Mouse (Mus musculus): ENCODE measurements around the gene Gm49510. TPM values are rescaled to one million over a fixed set of nuclear protein-coding genes. Genes with fewer than 3 reads are reported as not detected.

Gene Gm49510
- polyA plus RNA-seq, 1 experiment from 2014 or later = 0.74 TPM

GRCm38 (mm10) chr15:78940325-78940724 lies 40.9 kb downstream of the Gm49510 start:
- no peak overlapping the region for H3K27ac ChIP-seq (replicated peaks)

GRCm38 (mm10) chr15:78942663-78943062 lies 43.2 kb downstream of the Gm49510 start:
- WGBS = 6% methylated on average over 9 of the region's 9 CpGs
- DNase-seq (ENCODE audit: low spot score) = peak; percentile 89
- Histone ChIP-seq H3K27ac (replicated peaks) (peak overlapping the region; percentile 78), H3K9me3 (no peaks in the 10 kb centered on the region), H3K4me3 (peak overlapping the region; percentile 53), H3K36me3 (replicated peaks) (peaks cover 46% of the 10 kb centered on the region), H3K27me3 (replicated peaks; ENCODE audit: low read depth, poor library complexity, severe bottlenecking) (peaks cover 15% of the 10 kb centered on the region), H3K4me1 (peaks cover 21% of the 10 kb centered on the region)

More at GRCm38 (mm10) chr15:78940325-78940724, 40.9 kb downstream of the Gm49510 start:
- peaks cover 61% of the 10 kb centered on the region for H3K36me3 ChIP-seq (replicated peaks)
- no peak overlapping the region for H3K4me3 ChIP-seq
- no peaks in the 10 kb centered on the region for H3K27me3 ChIP-seq (replicated peaks; ENCODE audit: low read depth, poor library complexity, severe bottlenecking)
- H3K4me1 ChIP-seq = peaks cover 30% of the 10 kb centered on the region
- WGBS = 93% methylated on average over 13 of the region's 13 CpGs
- no peaks in the 10 kb centered on the region for H3K9me3 ChIP-seq
- no peak for DNase-seq (ENCODE audit: low spot score)

- Histone ChIP-seq H3K9me3 (no peaks in the 10 kb centered on the region), H3K27me3 (replicated peaks; ENCODE audit: low read depth, poor library complexity, severe bottlenecking) (peaks cover 15% of the 10 kb centered on the region), H3K4me1 (peaks cover 35% of the 10 kb centered on the region), H3K36me3 (replicated peaks) (peaks cover 20% of the 10 kb centered on the region), H3K27ac (replicated peaks) (0 out of 2 replicates have a peak overlapping the region, but pooled peaks have one; percentile 30), H3K4me3 (no peak overlapping the region)
- 87% methylated on average over 7 of the region's 7 CpGs for WGBS
- DNase-seq (ENCODE audit: low spot score) = no peak
Measured at GRCm38 (mm10) chr15:78946232-78946631, 46.8 kb downstream of the Gm49510 start.

- H3K9me3 ChIP-seq = no peaks in the 10 kb centered on the region
- H3K4me1 ChIP-seq = peaks cover 32% of the 10 kb centered on the region
- DNase-seq (ENCODE audit: low spot score) = peak; percentile 95
- H3K36me3 ChIP-seq (replicated peaks) = peaks cover 24% of the 10 kb centered on the region
- peak within 1 kb of the TSS; percentile 88 for H3K27ac ChIP-seq (replicated peaks)
- WGBS = under 1% methylated on average over 24 of the region's 24 CpGs
- peaks cover 15% of the 10 kb centered on the region for H3K27me3 ChIP-seq (replicated peaks; ENCODE audit: low read depth, poor library complexity, severe bottlenecking)
- peak within 1 kb of the TSS; percentile 66 for H3K4me3 ChIP-seq
Measured at GRCm38 (mm10) chr15:78947657-78948056, 48.2 kb downstream of the Gm49510 start, which contains the start of gene Triobp. Triobp (plus strand) TSS chr15:78947724.

- peaks cover 29% of the 10 kb centered on the region for H3K36me3 ChIP-seq (replicated peaks)
- no peaks in the 10 kb centered on the region for H3K9me3 ChIP-seq
- 7% methylated on average over 11 of the region's 11 CpGs for WGBS
- peak overlapping the region; percentile 66 for H3K4me3 ChIP-seq
- H3K27me3 ChIP-seq (replicated peaks; ENCODE audit: low read depth, poor library complexity, severe bottlenecking) = peaks cover 15% of the 10 kb centered on the region
- H3K4me1 ChIP-seq = peaks cover 27% of the 10 kb centered on the region
- DNase-seq (ENCODE audit: low spot score) = peak; percentile 43
- H3K27ac ChIP-seq (replicated peaks) = peak overlapping the region; percentile 88
Measured at GRCm38 (mm10) chr15:78948152-78948725, 48.8 kb downstream of the Gm49510 start.

- H3K4me3 ChIP-seq = peak overlapping the region; percentile 66
- H3K27ac ChIP-seq (replicated peaks) = 0 out of 2 replicates have a peak overlapping the region, but pooled peaks have one; percentile 40
Measured at GRCm38 (mm10) chr15:78948883-78949282, 49.4 kb downstream of the Gm49510 start.

GRCm38 (mm10) chr15:78955663-78956062 lies 56.2 kb downstream of the Gm49510 start:
- peaks cover 88% of the 10 kb centered on the region for H3K36me3 ChIP-seq (replicated peaks)
- no peak for DNase-seq (ENCODE audit: low spot score)
- no peaks in the 10 kb centered on the region for H3K27me3 ChIP-seq (replicated peaks; ENCODE audit: low read depth, poor library complexity, severe bottlenecking)
- 78% methylated on average over 3 of the region's 3 CpGs for WGBS
- peaks cover 15% of the 10 kb centered on the region for H3K4me1 ChIP-seq
- H3K27ac ChIP-seq (replicated peaks) = no peak overlapping the region
- H3K4me3 ChIP-seq = no peak overlapping the region
- no peaks in the 10 kb centered on the region for H3K9me3 ChIP-seq

More at GRCm38 (mm10) chr15:78948883-78949282, 49.4 kb downstream of the Gm49510 start:
- WGBS = 98% methylated on average over 3 of the region's 3 CpGs
- Histone ChIP-seq H3K9me3 (no peaks in the 10 kb centered on the region), H3K4me1 (peaks cover 24% of the 10 kb centered on the region), H3K27me3 (replicated peaks; ENCODE audit: low read depth, poor library complexity, severe bottlenecking) (peaks cover 15% of the 10 kb centered on the region), H3K36me3 (replicated peaks) (peaks cover 36% of the 10 kb centered on the region)
- no peak for DNase-seq (ENCODE audit: low spot score)

GRCm38 (mm10) chr15:78956351-78956750 lies 56.9 kb downstream of the Gm49510 start:
- H3K4me3 ChIP-seq = no peak overlapping the region
- no peaks in the 10 kb centered on the region for H3K27me3 ChIP-seq (replicated peaks; ENCODE audit: low read depth, poor library complexity, severe bottlenecking)
- peaks cover 88% of the 10 kb centered on the region for H3K36me3 ChIP-seq (replicated peaks)
- no peak for DNase-seq (ENCODE audit: low spot score)
- H3K9me3 ChIP-seq = no peaks in the 10 kb centered on the region
- H3K27ac ChIP-seq (replicated peaks) = 0 out of 2 replicates have a peak overlapping the region, but pooled peaks have one; percentile 67
- peaks cover 15% of the 10 kb centered on the region for H3K4me1 ChIP-seq
- WGBS = 90% methylated on average over 4 of the region's 4 CpGs

GRCm38 (mm10) chr15:78957021-78957420 lies 57.6 kb downstream of the Gm49510 start:
- Histone ChIP-seq H3K4me3 (0 out of 2 replicates have a peak overlapping the region, but pooled peaks have one; percentile 8), H3K4me1 (peaks cover 15% of the 10 kb centered on the region), H3K27me3 (replicated peaks; ENCODE audit: low read depth, poor library complexity, severe bottlenecking) (no peaks in the 10 kb centered on the region), H3K36me3 (replicated peaks) (peaks cover 88% of the 10 kb centered on the region), H3K27ac (replicated peaks) (peak overlapping the region; percentile 67), H3K9me3 (no peaks in the 10 kb centered on the region)
- no peak for DNase-seq (ENCODE audit: low spot score)
- 75% methylated on average over 15 of the region's 15 CpGs for WGBS

GRCm38 (mm10) chr15:78959537-78959936 lies 60.1 kb downstream of the Gm49510 start:
- DNase-seq (ENCODE audit: low spot score) = no peak
- Histone ChIP-seq H3K27ac (replicated peaks) (no peak overlapping the region), H3K9me3 (no peaks in the 10 kb centered on the region), H3K36me3 (replicated peaks) (peaks cover 86% of the 10 kb centered on the region), H3K4me1 (peaks cover 22% of the 10 kb centered on the region), H3K27me3 (replicated peaks; ENCODE audit: low read depth, poor library complexity, severe bottlenecking) (no peaks in the 10 kb centered on the region), H3K4me3 (no peak overlapping the region)
- 93% methylated on average over 11 of the region's 11 CpGs for WGBS

- Histone ChIP-seq H3K4me1 (peaks cover 22% of the 10 kb centered on the region), H3K27ac (replicated peaks) (no peak overlapping the region), H3K9me3 (no peaks in the 10 kb centered on the region), H3K4me3 (no peak overlapping the region), H3K36me3 (replicated peaks) (peaks cover 85% of the 10 kb centered on the region), H3K27me3 (replicated peaks; ENCODE audit: low read depth, poor library complexity, severe bottlenecking) (no peaks in the 10 kb centered on the region)
- 85% methylated on average over 4 of the region's 4 CpGs for WGBS
- DNase-seq (ENCODE audit: low spot score) = no peak
Measured at GRCm38 (mm10) chr15:78960088-78960487, 60.6 kb downstream of the Gm49510 start.

- no peaks in the 10 kb centered on the region for H3K27me3 ChIP-seq (replicated peaks; ENCODE audit: low read depth, poor library complexity, severe bottlenecking)
- peaks cover 9% of the 10 kb centered on the region for H3K4me1 ChIP-seq
- peaks cover 95% of the 10 kb centered on the region for H3K36me3 ChIP-seq (replicated peaks)
- no peak overlapping the region for H3K4me3 ChIP-seq
- no peaks in the 10 kb centered on the region for H3K9me3 ChIP-seq
- peak overlapping the region; percentile 57; the same call in 1 of the 2 replicates for H3K27ac ChIP-seq (replicated peaks)
- DNase-seq (ENCODE audit: low spot score) = peak; percentile 69
- WGBS = 37% methylated on average over 2 of the region's 2 CpGs
Measured at GRCm38 (mm10) chr15:78962885-78963284, 63.4 kb downstream of the Gm49510 start.

Measured in embryonic facial prominence, embryonic 10.5 days (tissue).